Mouse (Mus musculus) MN1 (cell line): Measurements from ENCODE around the gene Psma7.

Experiments used
- DNase-seq: peaks from one replicate; pipeline ENCODE4 v3.0.0-alpha.2; 2016; ENCODE audit warnings: low spot score

Psma7 gene

DNA sequence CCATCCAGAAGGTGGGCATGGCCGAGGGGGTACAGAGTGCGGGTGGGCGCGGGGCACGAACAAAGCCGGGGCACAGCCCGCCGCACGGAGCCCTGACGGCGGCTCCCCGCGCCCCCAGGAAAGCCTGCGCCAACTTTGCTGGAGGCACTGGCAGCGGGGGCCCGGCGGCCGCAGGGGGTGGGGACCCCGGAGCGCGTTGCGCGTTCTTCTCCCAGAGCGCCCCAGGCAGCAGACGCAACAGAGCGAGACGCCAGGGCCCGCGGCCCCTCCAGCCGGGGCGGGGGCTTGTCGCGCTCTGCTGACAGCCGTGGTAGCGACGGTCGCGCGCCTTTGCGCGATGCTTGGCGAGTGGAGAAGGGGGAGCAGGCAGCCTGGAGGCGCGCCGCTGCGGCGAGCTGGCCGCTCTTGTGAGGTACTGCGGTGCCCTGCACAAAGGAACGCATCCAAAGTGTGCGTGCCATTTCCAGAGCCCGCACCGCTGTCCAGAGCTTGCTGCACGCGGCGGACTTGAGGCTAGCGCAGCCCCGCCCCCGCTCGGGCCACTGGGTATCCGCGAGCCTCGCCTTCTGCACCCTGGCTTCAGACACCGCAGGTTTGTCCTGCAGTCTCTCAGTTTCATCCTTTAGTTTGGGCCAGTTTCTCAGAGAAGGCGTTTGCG, 754 bp upstream of the Psma7 start:
- DNase-seq = peak; percentile 82

GRCm38 (mm10) chr2:180041577-180042255, 517 bp downstream of the Psma7 start:
- DNase-seq = peak; percentile 62

DNA sequence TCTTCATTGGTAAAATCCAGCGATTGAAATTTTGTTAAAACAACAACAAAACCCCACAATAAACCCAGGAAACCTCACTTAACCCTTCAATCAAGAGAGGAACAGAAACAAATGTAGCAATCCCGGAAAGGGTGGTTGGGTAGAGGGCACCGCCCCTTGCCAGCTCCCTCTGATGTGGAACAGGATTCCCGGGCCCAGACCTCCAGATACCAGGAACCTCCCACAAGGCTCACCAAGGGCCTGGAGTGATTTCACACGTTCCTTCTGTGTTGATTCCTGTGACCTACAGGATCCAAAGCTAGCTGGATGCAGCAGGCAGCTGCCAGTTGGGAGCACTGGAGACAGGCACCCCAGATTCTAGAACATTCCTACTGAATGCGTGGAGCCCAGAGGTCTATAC, 1.8 kb downstream of the Psma7 start:
- peak; percentile 64 for DNase-seq

GRCm38 (mm10) chr2:180034753-180035152, 7.5 kb downstream of the Psma7 start:
- DNase-seq = no peak

DNA sequence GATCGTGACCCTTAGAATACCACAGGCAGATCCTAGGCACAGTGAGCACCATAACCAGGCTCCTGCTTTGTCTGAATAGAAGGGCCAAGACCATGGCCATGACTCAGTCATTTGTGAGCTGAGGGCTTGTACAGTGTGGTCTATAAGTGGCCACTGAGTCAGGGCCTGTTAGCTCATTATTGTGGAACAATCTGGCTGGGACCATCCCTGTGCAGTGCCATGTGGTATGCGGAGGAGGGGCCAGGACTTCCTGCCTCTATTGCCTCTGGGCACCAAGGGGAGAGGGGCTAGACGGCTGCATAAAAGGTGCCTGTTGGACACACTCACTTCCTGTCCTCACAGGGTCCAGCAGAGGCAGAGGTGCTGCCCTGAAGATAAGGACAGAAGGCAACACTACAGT, 8.3 kb downstream of the Psma7 start:
- DNase-seq = peak; percentile 26

GRCm38 (mm10) chr2:180032925-180033324, 9.3 kb downstream of the Psma7 start:
- DNase-seq = peak; percentile 53

GRCm38 (mm10) chr2:180031270-180031669, 11.0 kb downstream of the Psma7 start:
- DNase-seq = no peak

DNA sequence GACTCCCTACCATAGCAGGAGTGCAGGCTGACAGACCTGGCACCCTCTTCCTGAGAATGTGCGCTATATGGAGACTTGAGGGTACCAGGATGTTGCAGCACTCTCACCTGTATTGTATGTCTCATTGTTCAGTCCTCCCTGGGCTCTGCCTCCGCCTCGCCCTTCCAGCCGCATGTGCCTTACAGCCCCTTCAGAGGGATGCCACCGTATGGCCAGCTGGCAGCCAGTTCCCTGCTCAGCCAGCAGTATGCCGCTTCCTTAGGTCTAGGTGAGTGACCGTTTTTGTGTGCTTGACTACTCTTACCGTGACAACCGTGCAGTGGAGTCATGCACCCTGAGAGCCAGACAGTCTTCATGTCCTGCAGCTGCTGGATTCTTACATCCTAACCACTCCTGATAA, 14.5 kb downstream of the Psma7 start:
- DNase-seq = no peak

DNA sequence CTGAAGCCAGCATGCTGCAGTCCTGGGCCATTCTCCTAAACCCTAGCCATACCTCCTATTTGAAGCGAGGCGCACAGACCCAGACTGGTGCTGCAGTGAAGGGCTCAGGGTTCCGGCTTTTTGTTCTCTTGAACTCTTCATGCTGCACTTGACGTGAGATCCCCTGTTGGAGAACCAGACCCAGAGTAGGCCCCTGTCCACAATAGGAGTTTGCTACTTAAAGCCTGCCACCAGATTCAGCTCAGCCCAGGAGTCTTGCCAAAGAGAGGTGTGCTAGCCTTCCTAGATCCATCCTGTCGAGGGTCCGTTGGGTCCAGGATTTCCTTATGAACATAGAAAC, 16.4 kb downstream of the Psma7 start:
- DNase-seq = no peak

- peak; percentile 53 for DNase-seq
These were observed 16.9 kb downstream of the Psma7 start for GRCm38 (mm10) chr2:180025135-180025860.

- peak; percentile 99 for DNase-seq
These were observed 17.7 kb downstream of the Psma7 start, which contains the start of gene Lsm14b for GRCm38 (mm10) chr2:180024401-180025098. Gene Lsm14b (plus strand): TSS chr2:180024987.

GRCm38 (mm10) chr2:180022751-180023150, 19.5 kb downstream of the Psma7 start:
- DNase-seq = no peak

DNA sequence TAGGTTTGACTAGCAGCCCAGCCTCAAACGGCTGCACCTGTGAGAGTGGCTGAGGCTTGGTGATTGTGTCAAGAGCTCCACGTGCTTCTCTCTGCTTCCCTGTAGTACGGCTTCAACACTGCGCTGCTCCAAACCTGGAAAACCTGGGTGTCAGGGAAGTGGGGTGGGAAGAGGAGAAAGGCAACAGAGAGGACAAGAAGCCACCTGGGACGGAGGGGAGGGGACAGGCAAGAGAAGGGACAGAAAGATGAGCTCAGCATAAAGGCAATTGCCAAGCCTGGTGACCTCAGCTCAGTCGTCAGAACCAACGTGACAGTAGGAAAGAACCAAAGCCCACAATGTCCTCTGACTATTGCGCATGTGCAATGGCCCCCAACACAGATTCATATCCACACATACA, 21.3 kb downstream of the Psma7 start:
- no peak for DNase-seq

- DNase-seq = no peak
These were observed 22.1 kb downstream of the Psma7 start for GRCm38 (mm10) chr2:180020091-180020661.

DNA sequence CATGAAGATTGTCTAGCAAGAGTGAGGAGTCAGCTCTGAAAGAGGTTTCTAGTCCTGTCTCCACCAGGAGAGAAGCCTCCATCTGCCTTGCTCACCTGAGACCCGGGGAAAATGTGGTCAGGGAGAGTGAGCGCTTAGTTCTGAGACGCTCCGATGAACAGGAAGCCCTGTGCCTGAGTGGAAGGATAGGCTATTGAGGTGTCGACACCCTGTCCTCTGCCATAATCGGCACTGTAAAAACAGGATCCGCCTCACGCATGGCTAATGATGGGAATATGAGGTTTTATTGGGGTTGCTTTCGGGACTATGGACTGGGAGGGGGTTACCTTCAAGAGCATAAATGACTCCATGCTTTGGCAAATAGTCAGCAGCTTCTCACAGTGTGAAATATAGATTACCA, 23.7 kb downstream of the Psma7 start:
- no peak for DNase-seq

DNA sequence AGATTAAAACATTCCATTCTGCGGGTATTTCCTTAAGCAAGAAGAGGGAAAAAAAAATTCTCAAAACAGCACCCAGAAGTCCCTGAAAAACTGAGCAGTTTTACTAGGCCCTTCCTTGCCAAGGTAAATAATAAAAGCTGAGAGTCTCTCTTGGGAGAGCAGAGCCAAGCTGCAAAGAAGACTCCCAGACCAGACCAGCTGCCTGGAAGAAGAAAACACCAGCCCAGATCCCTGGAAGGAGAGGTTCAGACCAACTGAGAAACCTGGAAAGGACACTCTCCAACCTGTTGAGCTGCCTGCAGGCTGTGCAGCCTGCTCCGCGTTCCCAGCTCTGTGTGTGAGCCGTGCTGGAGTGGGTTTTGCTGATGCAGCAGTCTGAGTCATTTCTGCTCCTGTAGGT, 24.6 kb downstream of the Psma7 start:
- DNase-seq = no peak

GRCm38 (mm10) chr2:180013686-180014085, 28.5 kb downstream of the Psma7 start:
- DNase-seq = no peak

- no peak for DNase-seq
These were observed 30.9 kb downstream of the Psma7 start for GRCm38 (mm10) chr2:180011370-180011769.

DNA sequence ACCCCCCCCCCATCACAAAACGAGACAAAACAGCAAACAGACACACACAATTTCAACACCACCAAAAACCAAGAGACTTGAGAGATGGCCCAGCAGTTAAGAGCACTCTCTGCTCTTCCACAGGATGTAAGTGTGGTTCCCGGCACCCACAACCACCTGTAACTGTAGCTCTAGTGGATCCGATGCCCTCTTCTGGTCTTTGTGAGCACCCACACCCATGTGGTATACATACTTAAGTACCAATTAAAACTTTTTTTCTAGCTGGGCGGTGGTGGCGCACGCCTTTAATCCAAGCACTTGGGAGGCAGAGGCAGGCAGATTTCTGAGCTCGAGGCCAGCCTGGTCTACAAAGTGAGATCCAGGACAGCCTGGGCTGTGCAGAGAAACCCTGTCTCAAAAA, 31.5 kb downstream of the Psma7 start:
- no peak for DNase-seq

GRCm38 (mm10) chr2:180006352-180007017, 35.7 kb downstream of the Psma7 start:
- DNase-seq = no peak

GRCm38 (mm10) chr2:180005656-180006351, 36.4 kb downstream of the Psma7 start:
- DNase-seq = no peak
